Mouse (Mus musculus) MEL (cell line): ENCODE results near the gene Efcab5. TPM values are rescaled to one million over a fixed set of nuclear protein-coding genes. Genes with fewer than 3 reads are reported as not detected.

Experiments used
- DNase-seq: peaks from one replicate; pipeline ENCODE4 v3.0.0; 2011; ENCODE audit warnings: low read depth, low spot score
- H3K27ac ChIP-seq: 2 replicates; pipeline ENCODE4 v1.5.1; 2012; ENCODE audit warnings: low read depth, mild to moderate bottlenecking, control low read depth, low read length, moderate library complexity; ENCODE audit not compliant: control insufficient read depth
- H3K27me3 ChIP-seq, 2 experiments: fragments of 150-350 bp in 1 of 2; sonication (generic) in 1 of 2; 2 replicates each; pipeline ENCODE4 v1.6.1; 2012; ENCODE audit warnings: low read length in 2 of 2, mild to moderate bottlenecking in 2 of 2, improper control_type of control experiment in 1 of 2, moderate library complexity in 1 of 2; ENCODE audit not compliant: insufficient read depth in 2 of 2, control insufficient read depth in 1 of 2
- H3K36me3 ChIP-seq, 2 experiments: 2 replicates each; pipeline ENCODE4 v1.6.1; 2012 to 2014; ENCODE audit warnings: low read length in 2 of 2, improper control_type of control experiment in 1 of 2, inconsistent platforms in 1 of 2, mild to moderate bottlenecking in 1 of 2; ENCODE audit not compliant: insufficient read depth in 2 of 2, control insufficient read depth in 1 of 2
- H3K4me1 ChIP-seq, 2 experiments: fragments of 150-350 bp in 1 of 2; sonication (generic) in 1 of 2; 2 replicates each; pipeline ENCODE4 v1.6.1; 2012; ENCODE audit warnings: low read length in 2 of 2, improper control_type of control experiment in 1 of 2, mild to moderate bottlenecking in 1 of 2; ENCODE audit not compliant: insufficient read depth in 2 of 2, control insufficient read depth in 1 of 2
- H3K4me3 ChIP-seq, 2 experiments: fragments of 150-350 bp in 1 of 2; sonication (generic) in 1 of 2; 2 replicates each; pipeline ENCODE4 v1.5.1; 2012; ENCODE audit warnings: low read depth in 2 of 2, low read length in 2 of 2, mild to moderate bottlenecking in 2 of 2, moderate library complexity in 2 of 2, control low read depth in 1 of 2, improper control_type of control experiment in 1 of 2; ENCODE audit not compliant: control insufficient read depth in 1 of 2, insufficient read depth in 1 of 2
- H3K79me2 ChIP-seq: 2 replicates; pipeline ENCODE4 v1.6.1; 2012; ENCODE audit warnings: mild to moderate bottlenecking, low read length, moderate library complexity; ENCODE audit not compliant: control insufficient read depth, poor library complexity, insufficient read depth
- H3K9ac ChIP-seq: 2 replicates; pipeline ENCODE4 v1.6.1; 2012; ENCODE audit warnings: low read depth, mild to moderate bottlenecking, control low read depth, low read length, moderate library complexity; ENCODE audit not compliant: control insufficient read depth, poor library complexity, severe bottlenecking
- H3K9me3 ChIP-seq: fragments of 150-350 bp; sonication (generic); replicated peaks from 2 replicates; pipeline ENCODE4 v1.6.1; 2012; ENCODE audit warnings: mild to moderate bottlenecking, low read length, improper control_type of control experiment, moderate library complexity; ENCODE audit not compliant: insufficient read depth
- BHLHE40 ChIP-seq: IDR thresholded peaks from 2 replicates; pipeline ENCODE4 v1.6.1; 2012; ENCODE audit warnings: low read depth, mild to moderate bottlenecking, inconsistent platforms, low read length, improper control_type of control experiment, borderline replicate concordance
- CHD1 ChIP-seq: IDR thresholded peaks from 2 replicates; pipeline ENCODE4 v1.6.1; 2012; ENCODE audit warnings: low read depth, mild to moderate bottlenecking, inconsistent platforms, low read length, improper control_type of control experiment
- CHD2 ChIP-seq: IDR thresholded peaks from 2 replicates; pipeline ENCODE4 v1.6.1; 2011; ENCODE audit warnings: low read length, improper control_type of control experiment
- CTCF ChIP-seq, 3 experiments: IDR thresholded peaks in 2 of 3; conservative IDR thresholded peaks in 1 of 3; 2 replicates each; pipeline ENCODE4 v1.5.1; 2011 to 2012; ENCODE audit warnings: low read length in 3 of 3, low read depth in 2 of 3, mild to moderate bottlenecking in 2 of 3, improper control_type of control experiment in 1 of 3, inconsistent platforms in 1 of 3, mixed read lengths in 1 of 3, moderate library complexity in 1 of 3; ENCODE audit not compliant: control insufficient read depth in 1 of 3, insufficient read depth in 1 of 3, poor library complexity in 1 of 3, severe bottlenecking in 1 of 3
- E2F4 ChIP-seq: IDR thresholded peaks from 2 replicates; pipeline ENCODE4 v1.6.1; 2011; ENCODE audit warnings: low read depth, low read length, improper control_type of control experiment, borderline replicate concordance
- EP300 ChIP-seq, 2 experiments: IDR thresholded peaks; 2 replicates each; pipeline ENCODE4 v1.6.1; 2011; ENCODE audit warnings: improper control_type of control experiment in 2 of 2, low read length in 2 of 2, low read depth in 1 of 2, mild to moderate bottlenecking in 1 of 2
- GABPA ChIP-seq: IDR thresholded peaks from 2 replicates; pipeline ENCODE4 v1.6.1; 2012; ENCODE audit warnings: low read depth, mild to moderate bottlenecking, inconsistent platforms, low read length, improper control_type of control experiment, moderate library complexity
- GATA1 ChIP-seq: IDR thresholded peaks from 2 replicates; pipeline ENCODE4 v1.6.1; 2011; ENCODE audit warnings: low read depth, low read length, improper control_type of control experiment
- HCFC1 ChIP-seq: IDR thresholded peaks from 2 replicates; pipeline ENCODE4 v1.6.1; 2012; ENCODE audit warnings: low read depth, mild to moderate bottlenecking, inconsistent platforms, low read length, improper control_type of control experiment, moderate library complexity
- MAFK ChIP-seq: IDR thresholded peaks from 2 replicates; pipeline ENCODE4 v1.6.1; 2011; ENCODE audit warnings: low read depth, mild to moderate bottlenecking, low read length, improper control_type of control experiment, borderline replicate concordance
- MAX ChIP-seq: IDR thresholded peaks from 2 replicates; pipeline ENCODE4 v1.6.1; 2011; ENCODE audit warnings: low read length, improper control_type of control experiment
- MXI1 ChIP-seq: IDR thresholded peaks from 2 replicates; pipeline ENCODE4 v1.6.1; 2011; ENCODE audit warnings: mild to moderate bottlenecking, low read depth, low read length, improper control_type of control experiment
- MYB ChIP-seq: IDR thresholded peaks from 2 replicates; pipeline ENCODE4 v1.6.1; 2011; ENCODE audit warnings: mild to moderate bottlenecking, low read depth, low read length, improper control_type of control experiment
- MYC ChIP-seq: IDR thresholded peaks from 2 replicates; pipeline ENCODE4 v1.6.1; 2011; ENCODE audit warnings: low read depth, mild to moderate bottlenecking, low read length, improper control_type of control experiment, moderate library complexity
- NELFE ChIP-seq: IDR thresholded peaks from 2 replicates; pipeline ENCODE4 v1.6.1; 2011; ENCODE audit warnings: low read depth, low read length, improper control_type of control experiment
- POLR2A ChIP-seq, 2 experiments: IDR thresholded peaks; 2 replicates each; pipeline ENCODE4 v1.6.1; 2011 to 2012; ENCODE audit warnings: low read length in 2 of 2, mild to moderate bottlenecking in 2 of 2, control low read depth in 1 of 2, improper control_type of control experiment in 1 of 2, low read depth in 1 of 2, moderate library complexity in 1 of 2; ENCODE audit not compliant: control insufficient read depth in 1 of 2, insufficient read depth in 1 of 2, poor library complexity in 1 of 2
- RAD21 ChIP-seq: IDR thresholded peaks from 2 replicates; pipeline ENCODE4 v1.6.1; 2011; ENCODE audit warnings: mild to moderate bottlenecking, low read depth, low read length, improper control_type of control experiment
- RCOR1 ChIP-seq: IDR thresholded peaks from 2 replicates; pipeline ENCODE4 v1.6.1; 2012; ENCODE audit warnings: low read depth, mild to moderate bottlenecking, inconsistent platforms, low read length, improper control_type of control experiment
- SMC3 ChIP-seq: IDR thresholded peaks from 2 replicates; pipeline ENCODE4 v1.6.1; 2011; ENCODE audit warnings: low read depth, low read length, improper control_type of control experiment
- TAL1 ChIP-seq: IDR thresholded peaks from 2 replicates; pipeline ENCODE4 v1.6.1; 2012; ENCODE audit warnings: mild to moderate bottlenecking, inconsistent platforms, low read length, moderate library complexity, mixed read lengths
- TCF12 ChIP-seq: IDR thresholded peaks from 2 replicates; pipeline ENCODE4 v1.6.1; 2014; ENCODE audit warnings: low read depth, mild to moderate bottlenecking, inconsistent platforms, low read length, improper control_type of control experiment, moderate library complexity
- UBTF ChIP-seq: IDR thresholded peaks from 2 replicates; pipeline ENCODE4 v1.6.1; 2012; ENCODE audit warnings: low read depth, mild to moderate bottlenecking, inconsistent platforms, low read length, improper control_type of control experiment, moderate library complexity, borderline replicate concordance; ENCODE audit not compliant: insufficient read depth
- USF1 ChIP-seq: IDR thresholded peaks from 2 replicates; pipeline ENCODE4 v1.6.1; 2014; ENCODE audit warnings: low read depth, mild to moderate bottlenecking, inconsistent platforms, low read length, improper control_type of control experiment, moderate library complexity
- USF2 ChIP-seq, 2 experiments: IDR thresholded peaks; 2 replicates each; pipeline ENCODE4 v1.6.1; 2011 to 2012; ENCODE audit warnings: improper control_type of control experiment in 2 of 2, low read length in 2 of 2, borderline replicate concordance in 1 of 2, inconsistent platforms in 1 of 2, low read depth in 1 of 2, mild to moderate bottlenecking in 1 of 2; ENCODE audit not compliant: insufficient read depth in 1 of 2
- polyA plus RNA-seq, 2 experiments: library from polyadenylated mRNA; stranded (reverse) in 1 of 2; unstranded in 1 of 2; fragments of >175 nt in 1 of 2; fragments of >200 nt in 1 of 2; gene quantifications; 2 replicates each; pipeline versions ENCODE4 v1.2.1 to v1.2.4; 2012; ENCODE audit warnings: low replicate concordance in 2 of 2, low read depth in 1 of 2; ENCODE audit not compliant: insufficient read length in 2 of 2, insufficient read depth in 1 of 2, missing spikeins in 1 of 2
- total RNA-seq: library from RNA; depleted of rRNA; stranded (reverse); fragments of 300-350 nt; gene quantifications from 2 replicates; pipeline ENCODE4 v1.2.3, GENCODE M21; 2012

The Efcab5 gene
- total and polyA plus RNA-seq, 3 experiments: 0.27 to 0.29 TPM; not detected in 1

DNA sequence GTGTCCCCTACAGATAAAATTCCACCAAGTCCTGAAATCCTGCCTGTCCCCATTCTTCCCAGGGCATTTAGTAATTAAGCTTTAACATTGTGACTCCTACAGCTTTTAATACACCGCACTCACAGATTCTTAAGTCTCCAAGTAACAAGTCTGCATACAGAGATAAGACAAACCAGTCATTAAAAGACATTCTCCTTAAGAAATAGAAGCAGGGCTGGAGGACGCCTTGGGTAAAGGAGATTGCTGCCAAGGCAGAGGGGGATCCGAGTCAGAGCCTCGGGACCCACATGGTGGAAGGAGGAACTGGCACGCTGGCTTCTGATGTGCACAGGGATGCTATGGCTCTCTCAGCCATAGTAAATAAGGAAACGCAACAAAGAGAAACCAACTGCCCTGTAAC, 48.8 kb downstream of the Efcab5 start:
- peaks cover 0 to 32% of the 10 kb centered on the region in 2 experiments; a peak in 2 of 4 replicates for H3K36me3 ChIP-seq
- no peaks in the 10 kb centered on the region for H3K27me3 ChIP-seq
- no peaks in the 10 kb centered on the region for H3K79me2 ChIP-seq
- H3K27ac ChIP-seq: no peak overlapping the region
- DNase-seq: peak; percentile 83
- no peak overlapping the region for H3K9ac ChIP-seq
- H3K9me3 ChIP-seq: no peaks in the 10 kb centered on the region
- TF ChIP-seq RAD21 (no peak), TCF12 (peak; percentile 60; the same call in 1 of the 2 replicates), MYC (no peak), MYB (peak; percentile 14; the same call in 1 of the 2 replicates), HCFC1 (0 out of 2 replicates have a peak, but pooled peaks have one; percentile 15), MAX (peak; percentile 47; the same call in 1 of the 2 replicates), TAL1 (peak; percentile 63), USF1 (no peak), RCOR1 (peak; percentile 52; the same call in 1 of the 2 replicates), CHD1 (no peak), EP300 (IDR thresholded peaks at IDR 0.05; ENCODE audit: low read depth in 1 of 2, low read length in 2 of 2) (peak; percentile 56 to 77), GATA1 (peak; percentile 67)
- peaks cover 15 to 26% of the 10 kb centered on the region in 2 experiments for H3K4me1 ChIP-seq
- H3K4me3 ChIP-seq: no peak overlapping the region

DNA sequence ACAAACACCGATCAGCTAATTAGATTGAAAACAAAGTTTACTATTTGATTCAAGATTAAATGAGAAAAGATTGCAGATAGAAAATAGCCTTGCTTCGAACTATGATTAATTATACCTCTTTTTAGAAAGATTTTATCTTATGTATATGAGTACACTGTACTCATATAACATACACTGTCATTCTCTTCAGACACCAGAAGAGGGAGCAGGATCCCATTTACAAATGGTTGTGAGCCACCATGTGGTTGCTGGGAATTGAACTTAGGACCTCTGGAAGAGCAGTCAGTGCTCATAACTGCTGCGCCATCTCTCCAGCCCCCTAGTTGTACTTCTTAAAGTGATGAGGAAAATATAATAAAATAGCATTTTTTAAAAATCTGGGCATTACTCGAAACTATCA, 55.3 kb downstream of the Efcab5 start:
- Histone ChIP-seq H3K9ac (no peak overlapping the region), H3K27me3 (no peaks in the 10 kb centered on the region), H3K79me2 (no peaks in the 10 kb centered on the region), H3K27ac (no peak overlapping the region), H3K36me3 (peaks cover 0 to 2% of the 10 kb centered on the region in 2 experiments; a peak in 1 of 4 replicates), H3K4me1 (0 out of 4 replicates have a peak, but pooled peaks cover 0 to 4% of the 10 kb centered on the region in 2 experiments), H3K9me3 (no peaks in the 10 kb centered on the region), H3K4me3 (no peak overlapping the region)
- DNase-seq: peak; percentile 59
- no peak for TF ChIP-seq GABPA
- TF ChIP-seq SMC3: peak; percentile 74
- no peak for TF ChIP-seq MYB
- peak; percentile 49 for TF ChIP-seq RAD21
- TF ChIP-seq MYC: peak; percentile 77; the same call in 1 of the 2 replicates
- peak; percentile 9 to 70 (median 23); a peak in 2 of 6 replicates for TF ChIP-seq CTCF (IDR thresholded peaks at IDR 0.05 in 2 of 3, conservative IDR thresholded peaks at IDR 0.05 in 1 of 3; ENCODE audit: control insufficient read depth in 1 of 3, insufficient read depth in 1 of 3, low read depth in 2 of 3, low read length in 3 of 3, poor library complexity in 1 of 3, severe bottlenecking in 1 of 3)

DNA sequence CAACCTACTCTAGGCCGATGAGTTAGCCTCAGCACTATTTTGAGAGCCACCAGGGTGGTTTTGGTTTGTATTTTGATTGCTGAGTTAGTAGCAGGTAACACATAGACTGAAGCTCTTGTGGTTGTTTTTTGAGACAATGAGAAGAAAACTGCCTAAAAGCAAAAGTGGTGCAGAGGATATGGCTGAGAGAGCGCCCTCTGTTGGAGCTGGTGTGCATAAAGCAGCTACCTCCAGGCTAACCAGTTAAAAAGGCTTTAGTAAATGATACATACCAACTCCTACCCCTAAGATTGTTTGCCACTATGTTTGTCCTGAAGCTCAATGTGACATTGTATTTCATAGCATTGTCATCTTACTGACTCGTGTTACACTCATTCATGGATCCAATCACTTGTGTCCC, 56.2 kb downstream of the Efcab5 start:
- H3K9ac ChIP-seq: no peak overlapping the region
- H3K36me3 ChIP-seq: peaks cover 0 to 2% of the 10 kb centered on the region in 2 experiments; a peak in 1 of 4 replicates
- TF ChIP-seq CTCF (IDR thresholded peaks at IDR 0.05 in 2 of 3, conservative IDR thresholded peaks at IDR 0.05 in 1 of 3; ENCODE audit: control insufficient read depth in 1 of 3, insufficient read depth in 1 of 3, low read depth in 2 of 3, low read length in 3 of 3, poor library complexity in 1 of 3, severe bottlenecking in 1 of 3) (peak; percentile 87 to 98 (median 92)), RCOR1 (no peak), MAFK (no peak), USF2 (IDR thresholded peaks at IDR 0.05; ENCODE audit: borderline replicate concordance in 1 of 2, insufficient read depth in 1 of 2, low read depth in 1 of 2, low read length in 2 of 2) (no peak), SMC3 (peak; percentile 73), CHD2 (no peak), E2F4 (no peak), MXI1 (no peak), GABPA (no peak), RAD21 (peak; percentile 43), BHLHE40 (peak; percentile 32), TCF12 (no peak), NELFE (no peak), UBTF (no peak), POLR2A (IDR thresholded peaks at IDR 0.05; ENCODE audit: control insufficient read depth in 1 of 2, insufficient read depth in 1 of 2, low read depth in 1 of 2, low read length in 2 of 2, poor library complexity in 1 of 2) (no peak), TAL1 (no peak)
- DNase-seq: peak; percentile 83
- H3K4me3 ChIP-seq: no peak overlapping the region
- no peaks in the 10 kb centered on the region for H3K9me3 ChIP-seq
- no peak overlapping the region for H3K27ac ChIP-seq
- no peaks in the 10 kb centered on the region for H3K79me2 ChIP-seq
- 0 out of 4 replicates have a peak, but pooled peaks cover 0 to 4% of the 10 kb centered on the region in 2 experiments for H3K4me1 ChIP-seq
- no peaks in the 10 kb centered on the region for H3K27me3 ChIP-seq
